Mouse (Mus musculus) right cerebral cortex, postnatal 14 days (tissue): ENCODE data around the gene Uba3.

Source experiments
- DNase-seq: peaks from one replicate; pipeline ENCODE4 v3.0.0; 2022

Gene Uba3

DNA sequence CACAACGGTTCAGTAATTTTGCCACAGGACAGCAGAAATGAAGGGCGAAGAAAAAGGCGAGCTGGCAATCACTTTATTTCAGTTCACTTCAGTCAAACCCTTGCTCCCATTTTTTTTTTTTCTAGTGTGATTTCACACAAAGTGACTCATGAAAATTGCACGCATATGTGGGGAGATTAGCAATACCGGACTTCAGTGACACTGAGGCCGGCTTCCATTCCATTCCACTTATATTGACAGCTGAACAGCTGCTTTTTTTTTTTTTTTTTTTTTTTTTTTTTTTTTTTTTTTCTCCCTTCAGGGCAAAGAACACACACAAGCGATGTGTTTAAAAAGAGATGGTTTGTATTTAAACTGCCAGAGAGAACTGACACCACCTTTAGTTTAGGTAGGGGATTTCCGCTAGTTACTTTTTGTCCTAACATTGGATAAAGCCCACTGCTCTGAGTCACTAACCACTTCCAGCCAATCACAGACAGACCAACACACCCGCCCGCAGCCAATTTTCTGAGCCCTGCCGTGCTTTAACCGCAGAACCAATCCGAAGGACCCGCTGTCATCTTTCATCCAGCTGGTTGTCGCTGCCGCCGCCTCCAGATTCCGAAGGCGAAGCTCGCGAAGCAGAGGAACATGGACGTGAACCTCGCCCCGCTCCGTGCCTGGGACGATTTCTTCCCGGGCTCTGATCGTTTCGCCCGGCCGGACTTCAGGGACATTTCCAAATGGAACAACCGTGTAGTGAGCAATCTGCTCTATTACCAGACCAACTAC is 4.9 kb upstream of the Uba3 start, which contains the start of gene Arl6ip5:
Gene Arl6ip5, plus strand, starts transcription at position 499 of the 771 bp plus-strand sequence.
- DNase-seq = peak; percentile 86

DNA sequence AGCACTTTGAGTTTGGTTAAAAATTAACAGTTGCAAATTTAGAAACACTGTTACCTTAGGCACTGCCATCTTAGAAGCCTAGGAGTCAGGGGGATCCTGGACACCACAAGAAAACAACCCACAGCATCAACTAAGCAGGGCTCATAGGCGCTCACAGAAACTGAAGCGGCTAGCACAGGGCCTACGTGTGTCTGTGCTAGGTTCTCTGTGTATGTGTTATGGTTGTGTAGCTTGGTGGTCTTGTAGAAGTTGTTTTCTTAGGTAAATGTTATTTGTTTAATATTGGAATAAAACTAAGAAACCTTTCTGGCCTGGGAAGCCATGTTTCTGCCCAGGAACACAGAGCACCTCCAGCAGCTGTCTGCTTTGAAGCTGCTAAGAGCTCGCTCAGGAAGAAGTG is 4.3 kb upstream of the Uba3 start:
- DNase-seq = no peak

DNA sequence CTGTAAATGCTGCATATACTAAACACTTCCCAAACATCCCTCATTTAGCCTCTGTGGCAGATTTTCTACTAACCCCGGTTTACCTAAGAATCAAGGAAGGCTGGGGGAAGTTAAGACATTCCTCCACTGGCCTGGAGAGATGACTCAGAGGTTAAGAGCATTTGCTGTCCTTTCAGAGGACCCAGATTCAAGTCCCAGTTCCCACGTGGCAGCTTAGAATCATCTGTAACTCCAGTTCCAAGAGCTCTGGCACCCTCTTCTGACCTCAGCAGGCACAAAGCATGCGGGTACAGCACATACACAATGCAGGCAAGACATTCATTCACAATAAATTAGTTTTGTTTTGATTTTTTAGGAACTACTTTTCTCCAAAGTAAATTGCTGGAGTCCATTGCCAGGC is 3.8 kb upstream of the Uba3 start:
- DNase-seq = no peak

DNA sequence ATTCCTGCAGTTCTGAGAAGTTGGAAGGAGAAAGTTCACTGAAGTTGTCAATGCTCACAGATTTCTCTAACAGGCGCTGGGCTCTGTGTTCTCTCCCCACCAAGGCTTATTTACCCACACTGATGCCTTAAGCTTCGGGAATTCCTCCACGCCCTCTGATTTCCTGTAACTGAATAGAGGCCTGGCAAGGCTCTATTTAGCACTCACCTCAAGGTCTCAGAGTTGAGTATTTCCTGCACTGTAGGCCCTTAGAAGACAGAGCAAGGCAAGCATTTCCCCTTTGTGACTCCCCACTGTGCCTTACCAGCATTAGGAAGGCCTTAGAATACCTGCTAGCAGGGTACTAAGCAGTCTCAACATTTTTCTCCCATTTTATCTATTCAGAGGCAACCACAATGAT is 3.0 kb upstream of the Uba3 start:
- DNase-seq = no peak

DNA sequence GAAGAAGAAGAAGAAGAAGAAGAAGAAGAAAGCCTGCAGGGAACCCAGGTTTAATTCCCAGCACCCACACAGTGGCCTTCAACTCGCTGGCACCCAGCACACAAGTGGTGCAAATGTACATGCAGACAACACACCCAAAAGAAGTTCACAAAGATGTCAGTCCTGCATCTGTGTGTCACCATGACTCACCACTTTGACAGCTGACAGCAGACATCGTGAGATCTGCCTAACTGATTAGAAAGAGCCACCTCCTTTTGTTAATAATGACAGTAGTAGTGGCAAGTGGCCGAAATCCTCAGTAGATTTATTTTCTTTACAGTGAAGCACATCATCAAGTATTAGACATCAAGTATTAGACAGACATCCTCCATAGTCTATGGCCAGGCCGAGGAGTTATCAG is 1.6 kb upstream of the Uba3 start:
- no peak for DNase-seq

DNA sequence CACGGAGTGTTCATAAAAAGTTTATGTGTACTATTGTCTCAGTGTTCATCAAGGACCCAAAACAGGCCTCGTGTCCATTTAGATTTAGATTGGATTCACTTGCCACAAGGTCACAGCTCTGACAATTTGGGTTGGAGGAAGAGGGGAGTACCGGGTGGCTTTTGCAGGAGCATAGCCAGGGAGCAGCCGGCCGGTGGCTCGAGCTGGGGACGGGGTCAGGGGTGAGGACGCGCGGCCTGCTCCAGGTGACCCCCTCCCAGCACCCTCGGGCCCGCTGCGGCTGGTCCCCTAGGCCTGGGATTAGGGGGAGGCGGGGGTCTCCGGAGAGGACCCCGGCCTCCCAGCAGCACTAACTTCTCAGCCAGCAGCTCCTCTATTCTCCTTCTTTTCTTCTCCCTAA is 495 bp downstream of the Uba3 start:
- DNase-seq = peak; percentile 13

DNA sequence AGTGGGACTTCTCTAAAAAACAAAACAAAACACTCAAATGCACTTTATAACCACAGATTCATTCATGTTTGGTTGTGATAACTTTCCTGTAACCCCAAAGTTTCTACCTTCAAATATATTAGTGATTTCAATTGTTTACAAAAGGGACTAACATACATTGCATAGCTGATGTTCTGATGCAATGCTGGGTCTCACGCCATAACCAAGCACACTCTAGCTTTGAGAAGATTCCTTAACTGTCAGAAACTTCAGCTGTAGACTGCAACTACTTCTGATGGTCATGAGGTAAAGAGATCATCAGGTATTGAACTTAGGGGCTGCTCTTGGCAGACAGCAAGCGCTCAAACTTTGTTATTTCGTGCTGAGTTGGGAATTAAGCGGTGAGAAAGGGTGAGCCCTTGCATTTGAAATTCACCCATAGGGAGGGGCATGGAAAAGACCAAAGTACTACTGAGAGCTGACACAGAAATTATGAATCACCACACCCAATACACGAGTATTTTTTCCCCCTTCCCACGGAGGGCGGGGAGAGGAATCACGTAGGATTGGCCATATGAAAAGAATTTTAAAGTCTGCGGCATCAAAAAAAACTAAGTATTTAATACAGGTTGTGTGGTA is 1.1 kb downstream of the Uba3 start:
- DNase-seq = no peak

DNA sequence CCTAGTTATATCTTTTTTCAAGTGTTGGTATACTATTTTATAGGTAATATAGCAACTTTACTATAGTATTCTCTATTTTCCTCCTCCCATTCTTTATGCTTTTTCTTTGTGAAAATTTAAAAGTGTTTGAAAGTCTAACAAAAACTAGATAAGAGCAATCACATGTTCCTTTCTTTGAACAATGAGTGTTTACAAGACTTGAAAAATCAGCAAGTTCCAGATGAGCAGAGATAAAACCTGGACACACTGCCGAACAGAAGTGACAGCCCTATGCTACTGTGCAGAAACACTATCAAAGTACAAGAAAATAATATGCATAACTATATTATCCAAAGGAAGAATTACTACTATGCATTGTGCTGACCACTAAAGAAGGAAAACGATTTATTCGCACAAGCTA is 3.0 kb downstream of the Uba3 start:
- no peak for DNase-seq

DNA sequence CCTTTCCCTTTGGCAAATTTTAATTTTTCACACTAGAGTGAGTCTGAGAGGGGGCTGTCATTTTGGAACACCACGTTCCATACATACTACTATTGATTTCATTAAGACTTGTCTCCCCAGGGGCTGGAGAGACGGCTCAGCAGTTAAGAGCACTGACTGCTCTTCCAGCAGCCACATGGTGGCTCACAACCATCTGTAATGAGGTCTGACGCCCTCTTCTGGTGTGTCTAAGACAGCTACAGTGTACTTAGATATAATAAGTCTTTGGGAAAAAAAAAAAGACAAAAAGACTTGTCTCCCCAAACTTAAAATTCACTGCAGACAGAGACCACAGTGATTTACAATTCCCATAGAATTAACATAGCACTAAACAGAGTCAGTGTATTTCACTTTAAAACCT is 5.0 kb downstream of the Uba3 start:
- DNase-seq = no peak

DNA sequence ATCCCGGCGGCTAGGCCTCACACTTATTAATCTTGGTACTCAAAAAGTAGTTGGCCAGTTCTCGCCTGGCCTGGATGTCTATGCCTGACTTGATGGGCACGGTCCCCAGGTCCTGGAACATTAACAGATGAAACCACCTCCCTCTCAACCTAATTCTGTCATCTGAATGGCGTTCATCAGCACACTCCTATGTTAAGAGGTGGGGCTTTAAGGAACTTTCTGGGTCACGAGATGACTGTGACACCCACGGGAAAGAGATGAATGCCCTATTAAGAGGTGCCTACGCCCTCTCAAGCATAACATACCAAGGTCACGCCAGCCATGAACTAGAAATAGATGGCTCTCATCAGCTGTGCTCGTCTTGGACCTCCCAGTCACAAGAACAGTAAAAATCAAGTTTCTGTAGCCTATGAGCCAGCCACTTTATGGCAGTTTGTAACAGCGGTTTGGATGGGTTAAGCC is 26.0 kb downstream of the Uba3 start:
- DNase-seq = no peak

DNA sequence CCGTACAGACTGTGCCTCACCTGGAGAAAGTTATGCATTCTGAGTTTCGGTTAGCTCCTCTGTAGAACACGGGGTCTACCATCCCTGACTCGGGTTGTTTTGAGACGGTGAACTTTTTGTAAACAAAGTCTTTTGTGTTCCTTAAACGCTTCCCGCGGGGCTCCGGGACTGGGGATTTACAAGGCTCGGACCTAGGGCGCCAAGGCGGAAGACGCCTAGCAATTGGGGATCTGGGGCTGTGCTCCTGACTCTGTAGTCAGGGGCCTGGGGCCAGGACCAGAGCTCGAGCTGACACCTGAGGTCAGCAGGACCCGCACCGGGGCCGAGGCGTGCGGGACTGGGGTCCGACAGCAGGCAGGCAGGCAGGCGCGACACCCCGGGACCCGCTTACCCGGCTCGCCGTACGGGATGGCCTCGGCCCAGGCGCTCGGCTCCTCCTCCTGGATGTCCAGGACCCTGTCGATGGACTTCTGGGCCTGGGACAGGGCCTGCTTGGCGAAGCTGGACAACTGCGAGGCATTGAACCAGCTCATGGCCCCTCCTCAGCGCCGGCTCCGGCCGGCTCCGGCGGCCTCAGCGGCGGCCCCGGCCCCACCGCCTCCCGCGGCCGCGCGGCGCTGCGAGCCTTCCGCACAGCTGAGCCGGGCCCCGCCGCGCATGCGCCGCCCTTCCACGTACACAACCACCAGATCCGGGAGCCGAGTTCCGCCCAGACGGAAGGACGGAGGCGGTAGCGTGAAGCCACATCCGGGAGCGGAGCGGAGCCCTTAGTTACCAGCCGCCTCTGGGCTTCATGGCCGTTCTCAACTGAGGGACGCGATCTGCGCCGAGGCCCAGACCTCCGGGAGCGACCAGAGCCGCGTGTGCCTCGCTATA is 26.7 kb downstream of the Uba3 start, which contains the start of gene Tmf1:
Gene Tmf1, minus strand, starts transcription at position 632 of the 876 bp plus-strand sequence.
- peak; percentile 96 for DNase-seq

DNA sequence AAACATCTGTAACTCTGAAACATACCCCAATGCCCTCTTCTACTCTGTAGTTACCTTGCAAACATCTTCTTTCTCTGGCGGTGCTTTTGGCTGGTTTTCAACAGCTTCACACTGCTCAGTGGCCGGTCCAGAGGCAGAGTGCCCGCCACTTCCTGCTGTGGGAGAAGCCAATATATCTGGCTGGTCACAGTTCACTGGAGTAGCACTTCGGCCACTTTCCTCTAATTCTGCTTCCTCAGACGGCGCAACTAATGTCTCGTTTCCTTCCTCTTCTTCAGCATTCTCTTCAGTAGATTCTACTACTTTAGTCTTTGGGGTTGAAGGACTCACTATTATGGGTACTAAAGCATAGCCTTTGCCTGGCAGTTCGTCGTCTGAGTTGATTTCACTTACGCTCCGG is 29.7 kb downstream of the Uba3 start:
- DNase-seq = no peak

DNA sequence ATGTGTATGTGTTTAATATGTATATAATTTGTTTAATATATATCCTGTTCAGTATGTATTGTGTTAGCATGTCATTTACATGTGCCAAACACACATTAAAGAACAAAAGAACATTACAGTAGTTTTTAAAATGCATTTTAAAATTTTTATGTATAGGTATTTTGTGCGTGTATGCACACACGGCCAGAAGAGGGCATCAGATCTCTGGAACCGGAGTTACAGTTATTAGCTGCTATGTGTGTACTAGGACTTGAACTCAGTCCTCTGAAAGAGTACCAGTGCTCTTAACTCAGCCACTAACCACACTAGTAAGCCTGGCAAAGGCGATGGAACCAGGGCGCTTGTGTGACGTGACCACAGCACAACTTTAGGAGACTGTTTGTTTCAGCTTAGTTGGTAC is 55.3 kb downstream of the Uba3 start:
- DNase-seq = no peak

DNA sequence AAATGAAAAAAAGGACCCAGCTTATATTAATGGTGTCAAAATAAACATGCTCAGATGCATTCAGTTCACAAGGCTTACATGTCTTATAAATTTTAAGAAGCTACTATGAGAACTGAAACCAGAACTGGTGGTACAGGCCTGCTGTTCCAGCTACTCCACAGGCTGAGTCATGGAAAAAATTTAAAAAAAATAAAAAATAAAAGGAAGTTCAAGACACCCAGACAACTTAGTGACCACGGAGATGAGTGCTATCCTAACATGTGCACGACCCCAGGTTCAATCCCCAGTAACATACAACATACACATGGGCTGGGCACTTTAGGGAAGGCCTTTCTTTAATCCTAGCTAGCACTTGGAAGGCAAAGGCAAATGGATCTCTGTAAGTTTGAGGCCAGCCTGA is 55.7 kb downstream of the Uba3 start:
- no peak for DNase-seq

DNA sequence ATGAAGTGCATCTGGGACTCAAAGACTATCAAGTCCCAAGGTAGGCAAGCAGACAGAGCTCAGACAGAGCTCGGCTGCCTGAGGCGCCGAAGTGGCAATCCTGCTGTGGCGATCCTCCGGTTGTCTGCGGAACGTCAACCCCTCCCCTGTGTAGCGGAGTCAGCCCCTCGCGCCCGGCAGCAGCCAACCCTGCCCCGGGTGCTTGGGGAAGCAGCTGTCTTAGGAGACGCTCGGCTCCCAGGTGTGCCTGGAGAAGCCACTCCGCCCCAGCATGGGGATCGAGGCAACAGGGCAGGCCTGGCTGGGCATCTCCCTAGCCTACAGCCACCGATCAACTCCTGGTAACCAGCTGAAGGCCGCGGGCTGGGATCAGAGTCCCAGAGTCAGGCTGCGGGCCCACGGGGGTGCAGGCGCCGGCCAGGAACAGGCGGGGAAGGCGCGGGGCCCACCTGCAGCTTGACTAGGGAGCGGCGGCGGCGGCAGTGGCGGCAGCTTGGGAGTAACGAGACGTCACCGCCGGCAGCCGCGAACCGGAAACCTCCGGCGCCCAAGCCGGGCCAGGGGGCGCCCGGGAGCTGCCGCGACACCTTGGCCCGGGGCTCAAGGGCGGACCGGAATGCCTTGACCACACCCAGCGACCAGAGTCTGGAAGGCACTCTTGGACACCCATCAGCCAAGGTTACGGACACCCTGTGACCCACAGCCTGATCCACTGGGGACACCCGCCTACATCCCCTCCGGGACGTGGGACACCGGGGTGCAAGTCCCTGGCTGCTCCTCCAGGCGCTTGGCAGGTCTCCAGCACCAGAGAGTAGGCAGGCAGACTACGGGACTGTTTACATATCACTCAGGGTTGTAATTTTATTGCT is 56.8 kb downstream of the Uba3 start, which contains the start of gene Eogt:
Gene Eogt, minus strand, starts transcription at position 800 of the 869 bp plus-strand sequence.
- DNase-seq = peak; percentile 73

DNA sequence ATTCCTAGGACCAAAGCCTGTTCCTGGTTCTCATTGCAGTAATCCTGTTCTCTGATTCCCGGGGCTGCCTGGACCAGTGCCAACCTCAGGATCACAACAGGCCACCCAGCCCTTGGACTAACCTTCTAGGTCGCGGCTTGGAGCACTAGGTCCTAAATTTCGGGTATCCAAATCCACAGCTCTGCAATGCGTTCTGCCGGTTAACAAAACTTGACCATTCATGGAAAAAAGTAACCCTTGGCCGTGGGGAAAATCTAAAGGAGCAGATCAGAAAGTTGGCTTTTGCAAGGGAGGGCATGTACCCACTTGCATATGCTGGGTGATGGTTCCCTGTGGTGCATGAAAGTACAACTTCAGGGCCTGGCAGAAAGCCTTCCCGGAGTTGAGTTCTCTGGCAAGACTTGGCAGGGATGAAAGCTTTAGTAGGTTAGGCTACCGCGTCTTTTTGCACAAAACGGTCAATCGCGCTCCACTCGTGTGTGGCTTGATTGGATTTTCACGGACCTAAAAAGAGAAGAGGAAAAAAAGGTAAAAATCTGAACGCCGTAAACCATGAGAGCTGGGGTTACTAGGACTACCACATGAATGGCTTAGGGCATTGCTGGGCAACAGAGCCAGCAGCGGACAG is 57.6 kb downstream of the Uba3 start:
- DNase-seq = peak; percentile 63

DNA sequence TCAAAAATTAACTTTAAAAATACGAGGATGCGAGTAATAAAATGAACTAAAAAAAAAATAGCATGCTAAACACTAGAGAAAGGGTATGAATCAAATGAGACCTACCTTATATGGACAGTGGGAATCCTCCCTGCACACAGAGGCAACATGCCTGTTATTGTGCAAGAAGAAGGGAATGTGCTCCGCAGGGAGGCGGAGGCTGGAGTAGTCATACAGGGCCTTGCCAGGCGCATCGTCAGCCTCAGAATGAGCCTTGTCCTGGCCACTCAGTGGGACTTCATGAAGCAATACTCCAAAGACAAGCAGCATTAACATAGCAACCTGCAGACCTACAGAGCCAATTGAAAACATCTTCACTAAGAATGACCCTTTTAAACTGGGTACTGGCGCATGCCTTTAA is 60.3 kb downstream of the Uba3 start:
- DNase-seq = no peak

DNA sequence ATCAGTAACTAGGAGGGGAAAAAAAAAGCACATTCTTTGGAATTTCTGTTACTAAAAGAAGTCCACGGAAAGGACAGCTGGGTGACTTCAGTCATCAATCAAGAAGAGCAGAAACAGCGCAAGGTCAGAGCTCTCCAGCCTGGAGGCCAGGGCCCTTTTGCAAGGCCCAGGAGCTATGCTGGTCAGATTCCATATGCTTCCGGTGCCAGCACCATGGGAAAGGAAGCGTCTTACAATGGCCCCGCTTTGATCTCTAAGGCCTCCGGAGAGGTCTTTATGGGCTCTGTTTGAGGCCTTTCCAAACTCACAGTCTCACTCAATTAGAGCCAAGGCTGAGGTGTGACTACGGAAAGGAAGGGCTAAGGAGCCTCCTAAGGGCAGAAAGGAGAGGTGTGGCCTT is 61.1 kb downstream of the Uba3 start:
- DNase-seq = no peak

DNA sequence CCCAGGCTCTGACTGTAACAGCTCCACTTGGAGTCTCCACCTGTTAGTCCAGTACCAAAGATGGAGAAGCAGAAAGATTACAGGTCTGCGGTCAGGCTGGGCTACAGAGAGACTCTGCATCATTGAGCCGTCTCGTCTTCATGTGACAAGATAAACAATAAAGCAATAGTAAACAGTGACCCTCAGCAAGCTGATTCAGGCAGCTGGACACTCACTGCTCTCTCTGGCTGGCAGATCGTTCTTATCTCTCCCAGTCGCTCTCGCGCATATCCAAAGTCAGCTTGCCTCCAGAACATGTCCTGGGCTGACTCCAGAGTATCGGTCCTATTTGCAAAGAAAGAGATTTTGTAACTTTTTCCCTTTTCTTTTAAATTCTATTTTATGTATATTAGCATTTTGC is 62.8 kb downstream of the Uba3 start:
- no peak for DNase-seq

DNA sequence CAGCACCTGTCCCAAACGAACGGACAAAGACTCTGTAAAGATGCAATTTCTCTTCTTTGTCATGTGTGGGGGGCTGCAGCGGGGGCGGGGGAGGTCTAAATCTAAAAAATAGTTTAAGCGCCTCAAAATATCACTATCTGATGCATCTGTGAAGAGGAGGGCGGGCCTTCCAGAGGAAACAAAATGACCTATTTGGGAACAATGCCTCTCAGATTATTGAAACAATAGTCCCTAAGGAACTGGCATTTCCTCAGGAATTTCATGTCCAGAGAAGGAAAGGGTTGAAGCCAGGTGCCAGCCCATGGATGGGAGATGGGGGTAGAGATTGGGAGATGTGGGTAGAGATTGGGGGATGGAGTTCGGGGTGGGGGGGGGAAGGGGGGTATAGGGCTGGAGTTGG is 63.6 kb downstream of the Uba3 start:
- DNase-seq = no peak
